Mouse (Mus musculus) lung, adult 2 months (tissue): ENCODE data around the gene Tctn3.

ENCODE experiments used
- CTCF ChIP-seq: fragments of 200-500 bp; IDR thresholded peaks from 2 replicates; pipeline ENCODE4 v1.5.1; 2011; ENCODE audit warnings: mild to moderate bottlenecking, low read length, control low read depth; ENCODE audit not compliant: insufficient read depth
- POLR2A ChIP-seq: fragments of 200-500 bp; IDR thresholded peaks from 2 replicates; pipeline ENCODE4 v1.6.1; 2011; ENCODE audit warnings: low read depth, mild to moderate bottlenecking, control low read depth, low read length, borderline replicate concordance; ENCODE audit errors: extremely low read depth

GRCm38 (mm10) chr19:40563880-40564645 is 48.0 kb downstream of the Tctn3 start:
- no peak for TF ChIP-seq CTCF
- no peak for TF ChIP-seq POLR2A
